Mouse (Mus musculus) urinary bladder, postnatal 4 days (tissue): ENCODE measurements around the gene Olfr569.

Source experiments
- DNase-seq, 2 experiments: peaks; one replicate each; pipeline ENCODE4 v3.0.0; 2021 to 2022; ENCODE audit warnings: low spot score in 2 of 2

Gene Olfr569

DNA sequence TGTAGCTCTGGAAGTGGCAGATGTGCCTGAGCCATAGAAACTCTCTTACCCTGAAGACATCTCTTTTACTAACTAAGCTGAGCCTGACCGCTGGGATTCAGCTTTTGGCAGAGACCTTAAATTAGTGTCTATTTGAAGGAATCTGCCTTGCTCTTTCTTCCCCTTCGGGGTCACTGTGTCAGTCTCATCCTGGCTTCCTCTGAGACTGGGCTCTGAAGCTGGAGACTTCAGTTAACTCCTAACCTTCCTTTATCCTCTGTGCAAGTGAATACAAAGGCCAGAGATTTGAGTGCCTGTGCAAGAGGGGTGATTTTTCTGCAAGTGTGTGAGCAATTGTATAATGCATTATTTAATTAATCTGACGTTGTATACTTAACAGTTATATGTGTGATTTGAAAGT is at the start of gene Olfr569:
Olfr569 (minus strand) TSS at position 101 of the 400 bp plus-strand sequence.
- no peak for DNase-seq

DNA sequence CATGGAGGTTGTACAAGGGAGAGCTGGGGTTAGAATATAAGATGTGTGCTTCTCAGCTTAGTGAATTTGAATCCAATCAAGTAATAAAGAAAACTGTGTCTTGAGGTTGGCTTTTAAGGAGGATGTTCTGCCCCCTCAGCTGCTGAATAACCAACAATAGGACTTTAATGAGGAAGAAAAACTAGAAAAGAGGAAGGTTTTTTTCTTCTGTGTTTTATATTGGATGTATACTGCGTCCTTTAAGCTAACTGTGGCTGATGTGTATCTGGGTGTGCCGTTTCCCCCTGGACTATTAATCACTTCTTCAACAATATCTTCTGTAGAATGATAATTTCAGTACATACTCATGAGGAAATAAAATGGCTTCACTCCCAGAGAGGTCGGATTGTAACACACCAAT is 36.4 kb upstream of the Olfr569 start:
- no peak for DNase-seq

DNA sequence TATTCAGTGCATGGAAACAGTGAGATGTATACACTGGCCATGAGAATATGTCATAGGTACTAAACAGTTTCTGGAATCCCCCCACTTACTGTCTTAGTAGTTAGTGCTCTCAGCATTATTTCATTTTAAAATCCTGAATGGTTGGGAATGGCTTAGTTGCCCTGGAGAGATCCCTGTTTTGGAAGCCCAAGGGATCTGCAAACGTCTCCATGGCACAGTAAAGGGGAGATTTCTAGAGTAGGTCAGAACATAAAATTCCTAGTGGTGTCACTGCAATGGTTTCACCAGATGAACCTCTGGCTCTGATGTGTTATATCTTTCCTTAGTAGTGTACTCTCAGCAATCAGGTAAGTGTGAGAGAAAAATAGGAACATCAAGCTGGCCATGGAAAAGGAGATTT is 33.4 kb upstream of the Olfr569 start, which contains the start of gene Olfr572:
Olfr572 (plus strand) TSS at position 301 of the 400 bp plus-strand sequence.
- DNase-seq, result no peak

DNA sequence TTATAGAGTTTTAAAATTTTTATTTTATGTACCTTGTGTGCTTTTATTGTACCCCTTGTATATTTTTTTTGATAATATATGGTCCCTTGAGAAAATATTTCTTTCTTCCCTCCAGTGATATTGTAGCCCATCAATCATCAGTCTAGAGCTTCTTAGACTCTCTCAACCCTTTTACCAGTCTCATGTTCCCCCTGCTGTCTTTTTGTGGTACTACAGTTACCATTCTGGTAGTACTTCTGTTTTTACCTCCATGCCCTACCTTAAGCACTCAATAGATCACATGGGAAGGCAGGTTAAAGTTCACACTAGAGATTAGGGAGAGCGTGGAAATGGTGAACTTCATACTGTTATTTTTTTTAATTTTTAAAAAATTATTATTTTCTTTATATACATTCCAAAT is 28.9 kb upstream of the Olfr569 start:
- DNase-seq, result no peak

DNA sequence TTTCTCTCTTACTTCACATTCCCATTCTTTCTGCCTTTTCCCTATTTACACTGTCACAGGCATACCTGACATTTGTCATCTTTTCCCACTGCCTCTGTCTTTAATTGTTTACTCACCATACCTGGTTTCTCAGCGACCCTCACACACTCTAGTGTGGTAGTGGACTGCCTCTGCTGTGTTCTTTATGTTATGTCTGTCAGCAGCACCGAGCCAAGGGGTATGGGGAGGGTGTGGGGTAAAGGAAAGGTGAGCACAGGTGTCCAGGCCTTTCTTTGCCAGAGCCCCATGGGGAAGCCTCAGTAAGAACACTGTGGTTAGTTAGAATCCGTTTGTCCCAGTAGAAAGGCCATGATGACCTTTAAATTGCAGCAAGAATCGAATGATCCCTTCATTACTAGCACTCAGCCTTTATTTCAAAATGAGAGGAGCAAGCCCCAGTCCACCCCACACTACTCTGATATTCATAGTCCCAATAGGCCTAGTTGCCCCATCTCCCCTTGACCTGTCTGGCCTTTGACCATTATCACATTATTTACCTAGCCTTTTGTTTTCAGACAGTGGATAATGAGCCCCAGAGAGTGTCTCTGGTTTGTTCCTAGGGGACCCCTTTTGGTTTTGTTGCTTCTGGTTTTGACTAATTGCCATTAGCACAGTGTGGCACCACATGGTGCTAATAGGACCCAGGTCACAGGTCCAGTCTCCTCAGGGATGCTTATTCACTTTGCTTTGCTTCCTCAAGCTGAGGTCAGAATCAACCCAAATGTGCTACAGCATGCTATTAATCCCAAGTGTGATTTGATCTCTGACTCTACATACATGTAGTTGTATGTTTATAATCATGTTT is 26.6 kb upstream of the Olfr569 start, which contains the start of gene Olfr571:
Olfr571 (minus strand) TSS at position 505 of the 844 bp plus-strand sequence.
- no peak for DNase-seq

DNA sequence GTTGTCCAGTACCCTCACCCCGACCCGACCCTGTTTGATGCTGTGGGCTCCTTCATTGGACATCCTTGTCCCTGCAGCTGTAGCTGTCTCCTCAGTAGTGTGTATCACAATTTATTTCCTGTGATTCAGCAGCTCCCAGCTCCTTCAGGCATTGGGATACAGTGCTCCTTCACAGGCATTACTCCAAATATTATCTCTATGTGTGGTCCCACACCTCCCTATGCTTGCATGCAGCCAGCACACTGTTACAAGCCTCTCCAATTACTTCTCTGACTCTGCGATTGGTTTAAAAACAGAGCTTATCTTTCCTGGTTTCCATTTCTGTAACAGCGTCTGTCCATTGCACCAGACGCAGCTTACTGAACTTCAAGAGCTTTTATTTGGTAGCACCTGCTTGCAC is 25.7 kb upstream of the Olfr569 start:
- DNase-seq, result no peak

DNA sequence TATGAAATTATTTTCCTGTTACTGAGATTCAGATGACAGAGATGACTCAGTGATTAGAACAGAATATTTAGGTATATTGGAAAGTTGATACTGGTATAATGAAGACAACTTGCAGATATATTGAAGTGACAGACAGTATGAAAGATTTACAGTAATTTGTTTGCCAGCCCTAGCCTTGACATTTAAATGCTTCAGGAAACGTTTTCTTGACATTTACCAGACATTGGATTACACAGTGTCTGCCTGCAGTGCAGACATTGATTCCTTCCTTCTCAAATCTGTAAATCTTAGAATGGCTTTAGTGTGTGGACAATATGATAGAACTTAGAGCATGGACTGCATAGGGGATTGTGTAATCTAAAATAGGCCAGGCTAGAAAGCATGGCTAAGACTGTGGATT is 24.6 kb upstream of the Olfr569 start:
- DNase-seq, result no peak

DNA sequence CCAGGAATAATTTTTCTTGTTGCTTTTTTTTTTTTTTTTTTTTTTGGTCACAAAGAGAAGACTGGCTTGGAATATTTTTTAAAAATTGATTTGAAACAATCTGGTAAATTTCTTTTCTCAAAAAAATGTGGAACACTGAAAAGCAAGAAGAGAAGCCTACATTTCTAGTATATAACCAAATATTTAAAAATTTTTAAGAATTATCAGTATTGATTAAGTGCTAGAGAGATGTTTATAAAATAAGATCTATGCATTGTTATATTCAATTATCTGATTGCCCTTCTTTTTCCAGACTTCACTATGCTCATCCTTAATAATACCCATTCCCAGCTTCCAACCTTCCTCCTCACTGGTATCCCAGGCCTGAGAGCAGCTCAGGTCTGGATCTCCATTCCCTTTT is 13.9 kb downstream of the Olfr569 start, which contains the start of gene Olfr568:
Olfr568 (plus strand) TSS at position 301 of the 400 bp plus-strand sequence.
- DNase-seq, result no peak

DNA sequence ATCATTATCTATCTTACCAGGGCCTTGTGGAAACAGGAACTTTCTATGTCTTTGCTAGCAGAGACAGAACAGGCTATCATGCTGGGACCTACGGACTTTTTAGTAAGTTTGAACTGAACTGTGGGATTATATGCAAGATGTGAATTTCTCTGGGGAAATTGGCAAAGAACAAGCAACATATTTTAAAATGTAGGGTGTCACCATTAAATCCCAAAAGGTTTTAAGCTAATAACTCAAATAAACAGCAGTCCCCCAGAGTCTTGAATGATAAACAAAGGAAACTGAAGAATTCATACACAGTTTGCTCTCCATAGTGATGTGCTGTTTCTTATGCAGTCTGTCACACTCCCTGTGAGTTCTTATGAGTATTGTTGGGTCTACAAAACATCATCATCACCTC is 32.0 kb downstream of the Olfr569 start, which contains the start of gene Olfr566:
Olfr566 (minus strand) TSS at position 101 of the 400 bp plus-strand sequence.
- DNase-seq, result no peak

DNA sequence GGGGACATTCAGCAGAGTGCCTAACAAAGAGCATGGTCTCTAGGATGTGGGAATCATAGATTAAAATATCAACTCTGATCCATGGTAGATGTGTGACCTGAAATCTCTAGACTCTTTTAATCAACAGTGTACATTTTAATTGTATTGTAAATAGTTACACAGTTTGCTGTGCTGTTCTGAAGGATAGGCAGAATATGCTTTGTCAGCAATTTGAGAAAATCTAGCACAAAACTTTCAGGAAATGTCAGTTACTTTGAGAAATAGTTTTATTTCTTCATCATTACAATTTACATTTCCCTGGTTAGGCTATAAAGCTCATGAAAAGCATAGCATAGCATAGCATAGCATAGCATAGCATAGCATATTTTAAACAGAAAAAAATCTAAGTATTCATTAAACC is 34.9 kb downstream of the Olfr569 start:
- DNase-seq, result no peak
